Comparison of ENCODE assay signal across 8 mouse cellular contexts in the genomic region with DNA sequence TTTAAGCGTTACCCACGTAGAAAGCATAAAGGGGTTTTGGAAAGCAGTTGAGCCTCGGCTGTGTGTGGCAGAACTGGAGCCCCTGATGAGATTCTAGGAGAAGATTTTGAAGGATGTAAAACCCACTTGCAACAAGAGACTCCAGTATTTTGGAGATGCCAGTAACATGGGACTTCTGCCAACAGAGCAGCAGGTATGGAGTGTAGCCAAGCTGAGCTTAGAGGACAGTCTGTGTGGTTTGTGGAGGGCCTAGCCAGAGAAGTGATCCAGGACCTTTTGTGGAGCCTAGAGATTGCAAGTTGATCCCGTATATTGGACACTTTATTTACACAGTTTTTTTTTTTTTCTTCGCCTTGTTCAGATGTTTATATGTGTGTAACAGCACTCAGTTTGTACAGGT.
DNase-seq lines count a peak whose midpoint lies in the region; ATAC-seq and TF ChIP-seq lines count a peak whose summit lies in the region.
"Had no signal": no experiment of that assay in that cellular context is flagged by ENCODE, and none has a peak within 500 bp of the region (broad histone marks: within the 10 kb centered on the region; RNA-seq: fewer than 3 reads in every experiment).

No protein-coding gene starts in this region.

- no peaks in the 10 kb centered on the region for H3K4me1 ChIP-seq in hindbrain, embryonic 16.5 days (ENCODE audit: control insufficient read depth, insufficient read depth, low read depth, low read length)
- H3K4me1 ChIP-seq in hindbrain, embryonic 10.5 days (replicated peaks), result no peaks in the 10 kb centered on the region
- H3K4me1 ChIP-seq in cerebellum, adult 2 months (ENCODE audit: control insufficient read depth, insufficient read depth, low read length), result peaks cover 2% of the 10 kb centered on the region; the same call in 1 of the 2 replicates
- no peaks in the 10 kb centered on the region for H3K4me1 ChIP-seq in kidney, adult 2 months (ENCODE audit: control insufficient read depth, insufficient read depth, low read length)
- H3K4me1 ChIP-seq: lung, embryonic 15.5 days had no signal

- no peak for DNase-seq in hindbrain, embryonic 10.5 days (ENCODE audit: low spot score)
- peak; percentile 1 for DNase-seq in retina, adult 2 months (ENCODE audit: low read depth, low spot score)
- DNase-seq in retina, postnatal 1 day, result no peak
- peak; percentile 93 to 95 for DNase-seq in cerebellum, adult 2 months
- DNase-seq in right cerebral cortex, postnatal 25 days, result peak; percentile 5
- no peak for DNase-seq in kidney, adult 2 months

- no peak overlapping the region for H3K9ac ChIP-seq in hindbrain, embryonic 16.5 days (ENCODE audit: low read depth, low read length)
- H3K9ac ChIP-seq: lung, embryonic 15.5 days had no signal

- H3K4me2 ChIP-seq in hindbrain, embryonic 16.5 days (ENCODE audit: low read length), result no peak overlapping the region
- H3K4me2 ChIP-seq: lung, embryonic 15.5 days had no signal

- no peak for TF ChIP-seq CTCF in cerebellum, adult 2 months (IDR thresholded peaks at IDR 0.05; ENCODE audit: borderline replicate concordance, insufficient read depth, low read depth, low read length)
- TF ChIP-seq CTCF in kidney, adult 2 months (conservative IDR thresholded peaks at IDR 0.05; ENCODE audit: insufficient read depth, insufficient read length, low read depth, low read length), result no peak

- peak; percentile 71; the same call in 1 of the 2 replicates for ATAC-seq in hindbrain, embryonic 16.5 days

- H3K4me3 ChIP-seq in hindbrain, embryonic 16.5 days (ENCODE audit: low read length), result no peak overlapping the region
- no peak overlapping the region for H3K4me3 ChIP-seq in hindbrain, embryonic 10.5 days
- no peak overlapping the region for H3K4me3 ChIP-seq in cerebellum, adult 2 months (replicated peaks; ENCODE audit: insufficient read depth, low read depth, low read length)
- H3K4me3 ChIP-seq in kidney, adult 2 months (ENCODE audit: insufficient read depth, low read depth, low read length), result no peak overlapping the region
- H3K4me3 ChIP-seq: lung, embryonic 15.5 days had no signal

- WGBS in hindbrain, embryonic 16.5 days, result 65% methylated on average over 5 of the region's 5 CpGs
- WGBS in hindbrain, embryonic 10.5 days, result 86% methylated on average over 5 of the region's 5 CpGs
- 4% methylated on average over 5 of the region's 5 CpGs for WGBS in cerebellum, adult 2 months
- 76% methylated on average over 5 of the region's 5 CpGs for WGBS in kidney, adult 2 months

- H3K9me3 ChIP-seq in hindbrain, embryonic 16.5 days (ENCODE audit: control insufficient read depth, low read length), result no peaks in the 10 kb centered on the region; the same call in 1 of the 2 replicates
- peaks cover 7% of the 10 kb centered on the region; the same call in 1 of the 2 replicates for H3K9me3 ChIP-seq in hindbrain, embryonic 10.5 days
- H3K9me3 ChIP-seq: lung, embryonic 15.5 days had no signal

- H3K36me3 ChIP-seq in hindbrain, embryonic 16.5 days (ENCODE audit: control insufficient read depth, insufficient read depth, low read length), result no peaks in the 10 kb centered on the region; the same call in 1 of the 2 replicates
- H3K36me3 ChIP-seq in hindbrain, embryonic 10.5 days, result no peaks in the 10 kb centered on the region
- no peaks in the 10 kb centered on the region for H3K36me3 ChIP-seq in kidney, adult 2 months (ENCODE audit: control insufficient read depth, insufficient read depth, low read length)
- H3K36me3 ChIP-seq: lung, embryonic 15.5 days had no signal

- no peaks in the 10 kb centered on the region for H3K27me3 ChIP-seq in hindbrain, embryonic 16.5 days (replicated peaks; ENCODE audit: control insufficient read depth, insufficient read depth, low read length)
- no peaks in the 10 kb centered on the region for H3K27me3 ChIP-seq in hindbrain, embryonic 10.5 days (ENCODE audit: insufficient read depth, poor library complexity, severe bottlenecking)
- H3K27me3 ChIP-seq in cerebellum, adult 2 months (ENCODE audit: control insufficient read depth, insufficient read depth, low read length), result no peaks in the 10 kb centered on the region
- no peaks in the 10 kb centered on the region for H3K27me3 ChIP-seq in kidney, adult 2 months (replicated peaks; ENCODE audit: control insufficient read depth, insufficient read depth, low read length)
- H3K27me3 ChIP-seq: lung, embryonic 15.5 days had no signal

- TF ChIP-seq POLR2A in cerebellum, adult 2 months (IDR thresholded peaks at IDR 0.05; ENCODE audit: borderline replicate concordance, insufficient read depth, low read length), result no peak
- no peak for TF ChIP-seq POLR2A in kidney, adult 2 months (IDR thresholded peaks at IDR 0.05; ENCODE audit: low read depth, low read length)

- H3K27ac ChIP-seq in hindbrain, embryonic 16.5 days (ENCODE audit: low read depth, low read length), result no peak overlapping the region
- no peak overlapping the region for H3K27ac ChIP-seq in hindbrain, embryonic 10.5 days
- H3K27ac ChIP-seq in cerebellum, adult 2 months (ENCODE audit: insufficient read depth, low read length), result no peak overlapping the region; the same call in 1 of the 2 replicates
- no peak overlapping the region for H3K27ac ChIP-seq in kidney, adult 2 months (ENCODE audit: insufficient read depth, low read depth, low read length)
- H3K27ac ChIP-seq: lung, embryonic 15.5 days had no signal

Comparison
In these comparisons a context has a peak if more than half of its experiments do, and no peak if none do; other contexts are left out.
1. DNase-seq: peak in retina, adult 2 months (single experiment), cerebellum, adult 2 months (2 of 2) and right cerebral cortex, postnatal 25 days (single experiment); none in hindbrain, embryonic 10.5 days (single experiment), retina, postnatal 1 day (single experiment) and kidney, adult 2 months (single experiment).